25 mouse cellular contexts compared by ENCODE assay signal in the genomic region with DNA sequence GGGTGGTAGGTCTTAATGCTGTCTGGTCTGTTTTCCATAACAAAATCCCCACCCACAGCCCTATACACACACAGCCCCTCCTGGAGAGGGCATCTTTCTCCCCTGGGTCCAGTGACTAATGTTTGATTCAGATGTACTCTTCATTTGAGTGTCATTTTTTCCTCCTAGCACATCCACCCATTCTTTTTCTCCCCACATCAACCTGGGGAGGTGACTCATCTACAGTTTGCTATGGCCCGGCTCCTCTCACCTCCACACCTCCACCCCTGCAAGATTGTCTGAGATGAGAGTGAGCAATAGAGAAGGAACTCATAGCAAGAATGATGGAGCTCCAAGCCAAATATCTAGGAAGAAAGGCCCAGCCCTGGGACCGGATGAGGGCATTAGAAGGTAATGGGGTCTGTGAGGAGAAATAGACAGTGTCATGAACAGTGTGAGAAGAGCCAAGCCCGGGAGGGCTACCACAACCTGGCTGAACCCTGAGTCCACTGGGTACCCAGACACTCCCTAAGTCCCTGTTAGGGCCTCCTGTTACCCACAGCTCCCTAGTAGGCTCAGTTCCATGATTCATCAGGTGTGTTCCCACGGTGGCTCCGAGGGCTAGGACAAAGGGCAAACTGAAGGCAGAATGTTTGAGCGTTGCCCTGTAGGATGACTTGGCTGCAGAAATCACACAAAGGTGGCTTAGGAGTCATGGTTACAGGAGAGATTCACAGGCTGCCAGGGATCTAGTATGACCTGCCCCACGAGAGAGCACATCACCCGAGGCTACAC.
DNase-seq lines count a peak whose midpoint lies in the region; ATAC-seq lines count a peak whose summit lies in the region.
"Had no signal": no experiment of that assay in that cellular context is flagged by ENCODE, and none has a peak within 500 bp of the region (broad histone marks: within the 10 kb centered on the region; RNA-seq: fewer than 3 reads in every experiment).

No protein-coding gene starts in this region.

- no peaks in the 10 kb centered on the region for H3K36me3 ChIP-seq in intestine, embryonic 15.5 days
- H3K36me3 ChIP-seq in intestine, embryonic 16.5 days (ENCODE audit: control insufficient read depth, insufficient read depth, low read length): no peaks in the 10 kb centered on the region
- H3K36me3 ChIP-seq: heart, embryonic 12.5 days had no signal

- no peaks in the 10 kb centered on the region for H3K9me3 ChIP-seq in intestine, embryonic 15.5 days
- H3K9me3 ChIP-seq in intestine, embryonic 16.5 days (ENCODE audit: control insufficient read depth, low read length): no peaks in the 10 kb centered on the region
- H3K9me3 ChIP-seq: forebrain, embryonic 13.5 days; heart, embryonic 12.5 days had no signal

- no peak overlapping the region for H3K4me2 ChIP-seq in intestine, embryonic 15.5 days (replicated peaks)
- H3K4me2 ChIP-seq in intestine, embryonic 16.5 days (ENCODE audit: low read depth, low read length): no peak overlapping the region
- H3K4me2 ChIP-seq: forebrain, embryonic 13.5 days; heart, embryonic 12.5 days; hindbrain, embryonic 14.5 days; liver, embryonic 11.5 days; midbrain, embryonic 11.5 days had no signal

- H3K27me3 ChIP-seq in intestine, embryonic 15.5 days (replicated peaks): no peaks in the 10 kb centered on the region
- no peaks in the 10 kb centered on the region for H3K27me3 ChIP-seq in intestine, embryonic 16.5 days (replicated peaks; ENCODE audit: control insufficient read depth, insufficient read depth, low read length)
- H3K27me3 ChIP-seq: forebrain, embryonic 13.5 days; heart, embryonic 12.5 days had no signal

- 90% methylated on average over 8 of the region's 8 CpGs for WGBS in intestine, embryonic 15.5 days
- WGBS in intestine, embryonic 16.5 days: 86% methylated on average over 8 of the region's 8 CpGs

- peak; percentile 49; the same call in 1 of the 2 replicates for ATAC-seq in intestine, embryonic 15.5 days
- ATAC-seq in intestine, embryonic 16.5 days: no peak
- ATAC-seq in inflammation-experienced regulatory T-cells, adult 6 months: peak; percentile 54
- ATAC-seq: forebrain, embryonic 13.5 days; midbrain, embryonic 16.5 days had no signal

- DNase-seq in urinary bladder, postnatal 36 days (ENCODE audit: low spot score in 2 of 2): peak; percentile 43 to 60
- DNase-seq in urinary bladder, postnatal 25 days (ENCODE audit: low spot score): no peak
- DNase-seq in lung, adult 18-20 months: no peak
- no peak for DNase-seq in adrenal gland, adult (ENCODE audit: inconsistent age in 2 of 2, low spot score in 1 of 2)
- DNase-seq in T-cell, adult 2 months (ENCODE audit: low spot score): no peak
- DNase-seq: adrenal gland, postnatal 25 days; cerebellum, adult 2 months; cerebellum, postnatal 14 days; gastrocnemius, postnatal 36 days; heart, adult 18-20 months; heart, postnatal 4 days; kidney, adult 8-10 months; kidney, postnatal 4 days; lung, postnatal 36 days had no signal

- no peak overlapping the region for H3K4me3 ChIP-seq in intestine, embryonic 15.5 days (replicated peaks)
- no peak overlapping the region for H3K4me3 ChIP-seq in intestine, embryonic 16.5 days (ENCODE audit: low read length)
- H3K4me3 ChIP-seq: erythroblast, embryonic 14.5 days; forebrain, embryonic 13.5 days; heart, embryonic 12.5 days had no signal

- no peaks in the 10 kb centered on the region for H3K4me1 ChIP-seq in intestine, embryonic 15.5 days (replicated peaks)
- no peaks in the 10 kb centered on the region for H3K4me1 ChIP-seq in intestine, embryonic 16.5 days (ENCODE audit: control insufficient read depth, insufficient read depth, low read length)
- H3K4me1 ChIP-seq: forebrain, embryonic 13.5 days; heart, embryonic 12.5 days had no signal

- H3K27ac ChIP-seq in intestine, embryonic 15.5 days: no peak overlapping the region
- H3K27ac ChIP-seq in intestine, embryonic 16.5 days (ENCODE audit: low read length): no peak overlapping the region
- H3K27ac ChIP-seq: forebrain, embryonic 13.5 days; hindbrain, embryonic 14.5 days; kidney, postnatal 0 days had no signal

- H3K9ac ChIP-seq in intestine, embryonic 15.5 days: no peak overlapping the region
- H3K9ac ChIP-seq in intestine, embryonic 16.5 days (ENCODE audit: low read depth, low read length): no peak overlapping the region
- H3K9ac ChIP-seq: forebrain, embryonic 13.5 days; heart, embryonic 12.5 days; hindbrain, embryonic 14.5 days had no signal

Comparison
In these comparisons a context has a peak if more than half of its experiments do, and no peak if none do; other contexts are left out.
1. DNase-seq: peak in urinary bladder, postnatal 36 days (2 of 2); none in urinary bladder, postnatal 25 days (single experiment), lung, adult 18-20 months (0 of 2), adrenal gland, adult (0 of 2) and T-cell, adult 2 months (single experiment).